Mouse (Mus musculus) adrenal gland, postnatal 10 days (tissue): Measurements from ENCODE around the gene Trmt2a. TPM values are rescaled to one million over a fixed set of nuclear protein-coding genes. Genes with fewer than 3 reads are reported as not detected.
A peak's percentile ranks its signal among the peaks of the same experiment; 100 is the strongest.

Source experiments
- DNase-seq: peaks from one replicate; pipeline ENCODE4 v3.0.0; 2021; ENCODE audit warnings: mixed read lengths
- long read RNA-seq, 2 experiments: library from polyadenylated mRNA; stranded (forward); transcript quantifications; one replicate each; pipeline ENCODE4 v2.0.0; 2021
- total RNA-seq, 2 experiments: library from RNA; stranded (reverse); gene quantifications; 2 replicates each; pipeline ENCODE4 v1.2.3; 2021

Gene Trmt2a
- total RNA-seq: 10 to 100 TPM; 34.2 to 46.7 TPM
- long read RNA-seq, experiment 1, transcript Trmt2a-203 (12 exons, 2,367 nt): major isoform, 11 of 31 reads
- long read RNA-seq, experiment 1, partial matches to known transcripts: 1 of 31 reads
- long read RNA-seq, experiment 1, other reads (novel, unspliced or antisense): 11 of 31 reads
- long read RNA-seq, experiment 2, transcript Trmt2a-203 (12 exons, 2,367 nt): major isoform, 12 of 30 reads
- long read RNA-seq, experiment 2, partial matches to known transcripts: 2 of 30 reads
- long read RNA-seq, experiment 2, other reads (novel, unspliced or antisense): 13 of 30 reads

GRCm38 (mm10) chr16:18248433-18249363, at the start of gene Trmt2a, which contains the start of gene Ranbp1:
Gene Trmt2a, plus strand, starts transcription at chr16:18248679.
Gene Ranbp1, minus strand, starts transcription at chr16:18248732.
- DNase-seq: peak; percentile 98

- DNase-seq: no peak
Observed at GRCm38 (mm10) chr16:18200062-18200461, 48.4 kb upstream of the Trmt2a start.

- no peak for DNase-seq
Observed at GRCm38 (mm10) chr16:18201620-18202019, 46.9 kb upstream of the Trmt2a start.

- no peak for DNase-seq
Observed at GRCm38 (mm10) chr16:18202061-18202460, 46.4 kb upstream of the Trmt2a start.

GRCm38 (mm10) chr16:18203430-18204091, 44.9 kb upstream of the Trmt2a start:
- no peak for DNase-seq

GRCm38 (mm10) chr16:18210701-18211416, 37.6 kb upstream of the Trmt2a start:
- DNase-seq: peak; percentile 83

- peak; percentile 93 for DNase-seq
Observed at GRCm38 (mm10) chr16:18211417-18212171, 36.9 kb upstream of the Trmt2a start.

- DNase-seq: no peak
Observed at GRCm38 (mm10) chr16:18213689-18214088, 34.8 kb upstream of the Trmt2a start.

GRCm38 (mm10) chr16:18214858-18215257, 33.6 kb upstream of the Trmt2a start:
- DNase-seq: no peak

GRCm38 (mm10) chr16:18217579-18217978, 30.9 kb upstream of the Trmt2a start, which contains the start of gene Ccdc188:
Gene Ccdc188, plus strand, starts transcription at chr16:18217879.
- no peak for DNase-seq

GRCm38 (mm10) chr16:18218580-18218996, 29.9 kb upstream of the Trmt2a start:
- DNase-seq: no peak

GRCm38 (mm10) chr16:18220001-18220400, 28.5 kb upstream of the Trmt2a start:
- peak; percentile 64 for DNase-seq

- DNase-seq: no peak
Observed at GRCm38 (mm10) chr16:18220856-18221542, 27.5 kb upstream of the Trmt2a start.

GRCm38 (mm10) chr16:18221543-18221898, 27.0 kb upstream of the Trmt2a start:
- no peak for DNase-seq

GRCm38 (mm10) chr16:18222188-18222587, 26.3 kb upstream of the Trmt2a start:
- no peak for DNase-seq

- no peak for DNase-seq
Observed at GRCm38 (mm10) chr16:18227187-18227586, 21.3 kb upstream of the Trmt2a start.

GRCm38 (mm10) chr16:18227897-18228422, 20.5 kb upstream of the Trmt2a start:
- no peak for DNase-seq

GRCm38 (mm10) chr16:18228856-18229255, 19.6 kb upstream of the Trmt2a start:
- DNase-seq: no peak

GRCm38 (mm10) chr16:18229622-18230021, 18.9 kb upstream of the Trmt2a start:
- DNase-seq: peak; percentile 35

GRCm38 (mm10) chr16:18230617-18231016, 17.9 kb upstream of the Trmt2a start:
- no peak for DNase-seq
